Mouse (Mus musculus) regulatory T cell (primary cell): Measurements from ENCODE around the gene Ppp2r3c.
"Not testable (repeated sequence)": the region's sequence is repeated elsewhere in the genome, so short reads cannot be mapped to it uniquely, and the experiment has no call there.

ENCODE experiments used
- in situ Hi-C: fragments of 300-600 bp; cut with MboI, MseI; formaldehyde crosslinking; loops from one replicate; pipeline ENCODE4 v1.15.1; 2025; ENCODE audit warnings: high pct_unique_total_duplicates

The Ppp2r3c gene

GRCm38 (mm10) chr12:55277583-55277982 is 25.2 kb downstream of the Ppp2r3c start:
- in situ Hi-C loops: loop anchor here (5.0 kb wide), 1 partner anchor 140 kb away; no protein-coding TSS in a partner anchor

GRCm38 (mm10) chr12:55272243-55272642 is 30.6 kb downstream of the Ppp2r3c start:
- in situ Hi-C loops: no loop called here

- in situ Hi-C loops: not testable (repeated sequence)
Measured at GRCm38 (mm10) chr12:55263385-55263784, 39.4 kb downstream of the Ppp2r3c start.

- in situ Hi-C loops: not testable (repeated sequence)
Measured at GRCm38 (mm10) chr12:55261950-55262349, 40.8 kb downstream of the Ppp2r3c start.

GRCm38 (mm10) chr12:55242243-55242642 is 60.6 kb downstream of the Ppp2r3c start:
- in situ Hi-C loops: not testable (repeated sequence)

GRCm38 (mm10) chr12:55230520-55230861 is 72.3 kb downstream of the Ppp2r3c start:
- in situ Hi-C loops: loop anchor here (5.0 kb wide), 1 partner anchor 73 kb away; the partner anchor contains the start of gene Srp54b

- in situ Hi-C loops: loop anchor here (5.0 to 10.0 kb wide), 2 partner anchors 73 to 155 kb away; partner anchors contain the start of gene Srp54b
Measured at GRCm38 (mm10) chr12:55229626-55230519, 72.9 kb downstream of the Ppp2r3c start, which contains the start of gene Srp54c. TSS of gene Srp54c (plus strand) at chr12:55230168.
